Mouse (Mus musculus): ENCODE results near the gene Ptprn2. TPM values are rescaled to one million over a fixed set of nuclear protein-coding genes. Genes with fewer than 3 reads are reported as not detected.

The Ptprn2 gene
- total RNA-seq (2023), result not detected

DNA sequence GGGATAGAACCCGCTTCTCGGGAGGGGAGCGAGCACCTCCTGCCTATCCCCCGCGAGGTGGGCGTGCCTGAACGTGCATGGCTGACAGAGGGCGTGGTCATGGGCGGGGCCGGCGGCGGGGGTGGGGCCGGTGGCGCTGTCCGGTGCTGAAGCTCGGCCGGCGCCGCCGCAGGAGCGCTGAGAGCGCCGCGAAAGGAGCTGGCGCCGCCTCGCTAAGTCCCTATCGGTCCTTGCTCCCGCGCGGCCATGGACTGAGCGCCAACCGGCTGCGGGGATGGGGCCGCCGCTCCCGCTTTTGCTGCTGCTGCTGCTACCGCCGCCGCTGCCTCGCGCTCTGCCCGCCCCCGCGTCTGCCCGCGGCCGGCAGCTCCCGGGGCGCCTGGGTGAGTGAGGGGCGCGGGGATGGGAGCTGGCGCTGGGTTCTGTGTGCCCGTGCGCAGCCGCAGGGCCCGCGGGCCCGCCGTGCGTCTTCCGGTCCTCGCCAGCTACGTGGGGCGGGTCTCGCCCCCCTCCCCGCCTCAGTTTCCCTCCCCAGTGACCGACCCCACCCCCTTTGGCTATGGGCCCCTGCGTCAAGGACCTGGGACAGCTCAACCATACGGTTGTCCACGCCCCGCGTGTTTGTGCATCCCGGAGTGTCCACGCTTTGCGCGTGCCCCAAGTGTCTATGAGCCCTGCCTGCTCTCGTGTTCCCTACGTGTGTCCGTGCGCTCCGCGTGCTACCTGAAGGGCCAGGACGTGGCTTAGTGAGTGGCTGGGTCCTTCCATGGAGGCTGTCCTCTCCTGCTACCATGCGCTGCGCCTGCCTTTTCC, at the start of gene Ptprn2:
Gene Ptprn2, plus strand, starts transcription at position 130 of the 813 bp plus-strand sequence.

Other genes starting within 250 kb of the Ptprn2 start
- gene Wdr60, start 222.7 kb upstream of the Ptprn2 start, total RNA-seq (2023), result 1 to 10 TPM in 1 of 2 experiments, under 1 TPM in 1; 0.70 to 5.1 TPM
- not detected for gene Gm11027, start 210.3 kb upstream of the Ptprn2 start, total RNA-seq (2023)
- 100 to 1,000 TPM; 234 to 235 TPM for gene Esyt2, start 204.5 kb upstream of the Ptprn2 start, total RNA-seq (2023)
- gene Ncapg2, start 80.3 kb upstream of the Ptprn2 start, total RNA-seq (2023), result 1 to 10 TPM; 5.4 to 8.6 TPM

All from T-cell, adult 66 days (primary cell).